Mouse (Mus musculus) midbrain, embryonic 10.5 days (tissue): ENCODE results near the gene Mzt1. TPM values are rescaled to one million over a fixed set of nuclear protein-coding genes. Genes with fewer than 3 reads are reported as not detected.

ENCODE experiments used
- DNase-seq: peaks from one replicate; pipeline ENCODE4 v3.0.0-alpha.2; 2017; ENCODE audit warnings: low spot score
- H3K27ac ChIP-seq: fragments of 300-500 bp; sonication (generic); replicated peaks from 2 replicates; pipeline ENCODE4 v1.5.1; 2016; ENCODE audit warnings: mild to moderate bottlenecking
- H3K27me3 ChIP-seq: fragments of 300-500 bp; sonication (generic); 2 replicates; pipeline ENCODE4 v1.6.1; 2016; ENCODE audit warnings: low read depth, mild to moderate bottlenecking; ENCODE audit not compliant: poor library complexity, severe bottlenecking
- H3K36me3 ChIP-seq: fragments of 300-500 bp; sonication (generic); 2 replicates; pipeline ENCODE4 v1.6.1; 2016; ENCODE audit warnings: mild to moderate bottlenecking, moderate library complexity
- H3K4me1 ChIP-seq: fragments of 300-500 bp; sonication (generic); 2 replicates; pipeline ENCODE4 v1.6.1; 2016
- H3K4me3 ChIP-seq: fragments of 300-500 bp; sonication (generic); 2 replicates; pipeline ENCODE4 v1.5.1; 2016; ENCODE audit warnings: mild to moderate bottlenecking, moderate library complexity
- H3K9me3 ChIP-seq: fragments of 300-500 bp; sonication (generic); replicated peaks from 2 replicates; pipeline ENCODE4 v1.6.1; 2016; ENCODE audit warnings: mild to moderate bottlenecking
- WGBS: fragments of 180-500 bp; shearing (Covaris S2); methylation state at CpG from one replicate; pipeline ENCODE4 v1.1.7; 2016; 5-methylcytosine and 5-hydroxymethylcytosine counted together
- polyA plus RNA-seq: library from polyadenylated mRNA; unstranded; fragments of >200 nt; fragmentation: Nextera tagmentation; extraction: Ambion mirVana; gene quantifications from 2 replicates; pipeline ENCODE4 v1.2.1, GENCODE M21; 2016

Mzt1 gene
- polyA plus RNA-seq, 1 experiment from 2014 or later = 107 TPM

DNA sequence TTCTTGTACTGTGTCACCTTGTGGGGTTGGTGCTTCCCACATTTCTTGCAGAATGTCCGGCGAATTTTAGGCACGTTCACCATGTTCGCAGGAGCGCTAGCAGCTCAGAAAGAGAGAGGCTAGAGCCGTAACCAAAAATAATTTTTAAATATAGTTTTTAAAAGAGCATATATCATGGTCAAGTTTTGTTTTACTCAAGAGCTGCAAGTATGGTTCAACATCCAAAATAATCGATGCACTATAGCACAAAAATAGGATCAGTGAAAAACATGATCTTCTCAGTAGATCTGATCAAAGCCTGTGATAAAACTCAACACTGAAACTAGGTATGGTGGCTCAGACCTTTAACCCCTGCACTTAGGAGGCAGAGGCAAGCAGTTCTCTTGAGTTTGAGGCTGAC lies 51.7 kb downstream of the Mzt1 start, which contains the start of gene Rpl36a-ps1:
TSS of gene Rpl36a-ps1 (minus strand) at position 101 of the 400 bp plus-strand sequence.
- Histone ChIP-seq H3K9me3 (no peaks in the 10 kb centered on the region), H3K4me1 (peaks cover 3% of the 10 kb centered on the region; the same call in 1 of the 2 replicates), H3K4me3 (no peak within 1 kb of the TSS), H3K36me3 (no peaks in the 10 kb centered on the region), H3K27ac (no peak within 1 kb of the TSS), H3K27me3 (no peaks in the 10 kb centered on the region)
- DNase-seq = no peak
- 85% methylated on average over 7 of the region's 7 CpGs for WGBS

DNA sequence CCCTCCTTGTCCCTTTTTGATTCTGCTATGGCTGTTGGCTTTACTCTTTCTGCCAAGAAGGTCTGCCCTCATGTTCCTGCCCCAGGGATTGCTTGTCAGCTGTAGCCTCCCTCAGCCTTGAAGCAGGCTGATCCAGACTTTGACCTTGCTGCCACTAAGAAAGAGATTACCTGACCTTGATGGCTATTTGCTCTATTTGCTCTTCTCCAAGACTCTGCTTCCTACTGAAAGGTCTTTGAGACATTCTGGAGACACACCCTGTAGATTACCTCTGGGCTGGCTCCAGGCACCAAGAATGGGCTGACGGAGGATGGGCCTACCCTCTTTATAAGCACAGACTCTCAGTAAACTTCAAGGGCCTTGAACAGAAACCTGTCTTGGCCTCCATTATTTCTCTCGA lies 53.5 kb downstream of the Mzt1 start:
- 83% methylated on average over 2 of the region's 2 CpGs for WGBS
- Histone ChIP-seq H3K4me3 (no peak overlapping the region), H3K36me3 (no peaks in the 10 kb centered on the region), H3K27ac (no peak overlapping the region), H3K9me3 (no peaks in the 10 kb centered on the region), H3K4me1 (peaks cover 3% of the 10 kb centered on the region; the same call in 1 of the 2 replicates), H3K27me3 (no peaks in the 10 kb centered on the region)
- no peak for DNase-seq

DNA sequence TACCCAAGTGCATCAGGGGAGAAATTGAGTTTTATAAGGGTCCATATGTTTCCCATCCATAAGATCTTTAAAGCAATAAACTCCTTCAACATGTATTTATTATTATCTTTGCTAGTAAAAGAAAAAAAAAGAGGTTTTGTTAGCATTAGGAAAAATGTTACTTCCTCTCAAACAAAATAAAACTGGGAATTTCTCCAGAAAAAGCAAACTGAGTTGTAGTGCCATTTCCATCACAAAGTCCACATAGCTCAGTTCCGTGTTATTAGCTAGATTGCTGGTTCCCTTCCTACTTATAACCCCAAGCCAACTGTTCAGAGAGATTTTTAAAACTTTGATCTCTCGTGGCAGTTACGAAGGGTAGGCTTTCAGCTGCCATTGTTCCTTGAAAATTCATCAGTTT lies 55.3 kb downstream of the Mzt1 start:
- H3K4me3 ChIP-seq = no peak overlapping the region
- 58% methylated on average over 3 of the region's 3 CpGs for WGBS
- no peaks in the 10 kb centered on the region for H3K27me3 ChIP-seq
- peaks cover 3% of the 10 kb centered on the region; the same call in 1 of the 2 replicates for H3K4me1 ChIP-seq
- H3K9me3 ChIP-seq = no peaks in the 10 kb centered on the region
- no peaks in the 10 kb centered on the region for H3K36me3 ChIP-seq
- H3K27ac ChIP-seq = no peak overlapping the region
- no peak for DNase-seq

- Histone ChIP-seq H3K27ac (no peak overlapping the region), H3K27me3 (no peaks in the 10 kb centered on the region), H3K4me3 (no peak overlapping the region), H3K9me3 (no peaks in the 10 kb centered on the region), H3K36me3 (no peaks in the 10 kb centered on the region), H3K4me1 (peaks cover 3% of the 10 kb centered on the region; the same call in 1 of the 2 replicates)
- WGBS = 42% methylated on average over 3 of the region's 3 CpGs
- no peak for DNase-seq
Observed at GRCm38 (mm10) chr14:98989818-98990217, 56.1 kb downstream of the Mzt1 start.

Other genes starting within 250 kb of the Mzt1 start
- gene Rpl36a-ps1, start 51.8 kb downstream of the Mzt1 start, polyA plus RNA-seq = 0.44 TPM in 1 of 2 replicates, not detected in the other
- gene Bora, start 88 bp upstream of the Mzt1 start, polyA plus RNA-seq = 82.8 and 87.7 TPM in 2 replicates
- gene Pibf1, start 53.3 kb upstream of the Mzt1 start, polyA plus RNA-seq = 19.9 and 22.6 TPM in 2 replicates
- gene Dis3, start 53.6 kb upstream of the Mzt1 start, polyA plus RNA-seq = 37.1 and 37.8 TPM in 2 replicates